Mouse (Mus musculus) urinary bladder, postnatal 10 days (tissue): ENCODE results near the gene Kcnh8.

Experiments used
- DNase-seq: peaks from one replicate; pipeline ENCODE4 v3.0.0; 2022; ENCODE audit warnings: low spot score

The Kcnh8 gene

GRCm38 (mm10) chr17:52829678-52830077 is 227.2 kb downstream of the Kcnh8 start:
- no peak for DNase-seq

GRCm38 (mm10) chr17:52873195-52873594 is 270.7 kb downstream of the Kcnh8 start:
- DNase-seq: no peak

GRCm38 (mm10) chr17:52878964-52879363 is 276.5 kb downstream of the Kcnh8 start:
- no peak for DNase-seq

- DNase-seq: no peak
These were observed 277.5 kb downstream of the Kcnh8 start for GRCm38 (mm10) chr17:52880051-52880450.

- DNase-seq: no peak
These were observed 282.7 kb downstream of the Kcnh8 start for GRCm38 (mm10) chr17:52885210-52885609.

- DNase-seq: no peak
These were observed 318.1 kb downstream of the Kcnh8 start for GRCm38 (mm10) chr17:52920519-52921106.

- no peak for DNase-seq
These were observed 341.5 kb downstream of the Kcnh8 start for GRCm38 (mm10) chr17:52943966-52944365.

- DNase-seq: no peak
These were observed 370.2 kb downstream of the Kcnh8 start for GRCm38 (mm10) chr17:52972735-52973134.

GRCm38 (mm10) chr17:52980958-52981357 is 378.4 kb downstream of the Kcnh8 start:
- DNase-seq: no peak
